Mouse (Mus musculus): ENCODE data around the gene Oxt.

The Oxt gene

DNA sequence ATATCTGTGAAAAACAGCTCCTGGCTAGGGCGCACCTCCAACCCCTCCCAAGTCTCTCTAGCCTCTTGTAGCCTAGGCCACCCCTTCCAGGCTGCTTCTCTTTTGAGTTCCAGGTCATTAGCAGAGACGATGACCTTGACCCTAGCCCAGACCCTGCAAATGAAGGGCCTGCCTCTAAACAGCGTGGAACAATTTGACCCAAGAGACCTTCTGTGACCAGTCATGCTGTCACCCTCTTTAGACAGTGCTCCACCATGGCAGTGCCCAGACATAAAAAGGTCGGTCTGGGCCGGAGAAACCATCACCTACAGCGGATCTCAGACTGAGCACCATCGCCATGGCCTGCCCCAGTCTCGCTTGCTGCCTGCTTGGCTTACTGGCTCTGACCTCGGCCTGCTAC lies at the start of gene Oxt:
Oxt (plus strand) TSS at position 301 of the 400 bp plus-strand sequence.
- TF ChIP-seq POU5F1 (IDR thresholded peaks at IDR 0.05; ENCODE audit: borderline replicate concordance, low read length) (no peak), NANOG (IDR thresholded peaks at IDR 0.05; ENCODE audit: borderline replicate concordance, low read length) (no peak), CTCF (conservative IDR thresholded peaks at IDR 0.05; ENCODE audit: low read length) (no peak)
- H3K27me3 ChIP-seq (ENCODE audit: insufficient read depth, low read length), result peaks cover 63% of the 10 kb centered on the region

DNA sequence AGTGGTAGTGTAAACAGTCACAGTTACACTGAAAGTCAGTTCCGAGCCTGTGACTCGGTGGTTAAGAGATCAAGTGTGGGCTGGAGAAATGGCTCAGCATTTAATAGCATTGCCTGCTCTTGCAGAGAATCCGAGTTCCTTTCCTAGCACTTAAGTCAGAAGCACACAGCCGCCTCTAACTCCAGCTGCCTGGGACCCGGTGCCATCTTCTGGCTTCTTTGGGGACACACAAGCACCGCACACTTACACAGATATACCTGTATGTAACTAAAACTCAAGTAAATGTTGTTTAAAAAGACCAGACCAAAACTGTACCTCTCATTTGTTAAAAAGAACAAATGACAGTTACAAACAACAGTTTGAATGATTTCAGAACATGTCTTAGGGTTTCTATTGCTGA lies 47.5 kb upstream of the Oxt start:
- Histone ChIP-seq H3K36me3 (ENCODE audit: insufficient read depth, low read length) (peaks cover 12% of the 10 kb centered on the region), H3K9me3 (ENCODE audit: low read length) (no peaks in the 10 kb centered on the region), H3K27me3 (ENCODE audit: insufficient read depth, low read length) (no peaks in the 10 kb centered on the region), H3K4me1 (replicated peaks; ENCODE audit: low read depth, low read length) (no peaks in the 10 kb centered on the region), H3K4me3 (replicated peaks; ENCODE audit: low read length) (no peak overlapping the region)
- TF ChIP-seq NANOG (IDR thresholded peaks at IDR 0.05; ENCODE audit: borderline replicate concordance, low read length), result no peak
- TF ChIP-seq POU5F1 (IDR thresholded peaks at IDR 0.05; ENCODE audit: borderline replicate concordance, low read length), result no peak

More for the DNA sequence above, at the start of gene Oxt:
- Histone ChIP-seq H3K4me3 (replicated peaks; ENCODE audit: low read length) (peak within 1 kb of the TSS; percentile 75), H3K9me3 (ENCODE audit: low read length) (no peaks in the 10 kb centered on the region), H3K36me3 (ENCODE audit: insufficient read depth, low read length) (no peaks in the 10 kb centered on the region), H3K4me1 (replicated peaks; ENCODE audit: low read depth, low read length) (peaks cover 39% of the 10 kb centered on the region)

DNA sequence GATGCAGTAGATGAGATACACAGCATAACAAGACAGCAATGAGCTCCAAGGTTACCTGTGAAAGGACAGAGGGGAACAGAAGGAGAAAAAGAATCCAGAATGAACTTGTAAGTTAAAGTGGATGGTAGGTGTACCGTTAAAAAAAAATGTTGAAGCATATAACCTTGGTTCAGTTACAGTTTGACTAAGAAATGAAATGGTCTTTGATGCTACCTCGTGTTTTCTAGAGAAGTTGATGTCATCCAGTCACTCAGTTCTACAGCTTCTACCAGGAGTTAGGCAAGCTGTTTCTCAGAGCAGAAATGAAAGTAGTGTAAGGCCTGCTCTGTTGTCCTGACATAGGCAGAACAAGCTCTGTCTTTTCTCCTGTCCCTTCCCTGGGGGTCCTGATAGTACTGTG lies 46.7 kb upstream of the Oxt start:
- H3K36me3 ChIP-seq (ENCODE audit: insufficient read depth, low read length), result peaks cover 18% of the 10 kb centered on the region
- no peaks in the 10 kb centered on the region for H3K27me3 ChIP-seq (ENCODE audit: insufficient read depth, low read length)
- TF ChIP-seq CTCF (conservative IDR thresholded peaks at IDR 0.05; ENCODE audit: low read length) (no peak), POU5F1 (IDR thresholded peaks at IDR 0.05; ENCODE audit: borderline replicate concordance, low read length) (no peak), NANOG (IDR thresholded peaks at IDR 0.05; ENCODE audit: borderline replicate concordance, low read length) (no peak)
- no peak overlapping the region for H3K4me3 ChIP-seq (replicated peaks; ENCODE audit: low read length)
- 0 out of 2 replicates have a peak, but pooled peaks cover 4% of the 10 kb centered on the region for H3K9me3 ChIP-seq (ENCODE audit: low read length)
- no peaks in the 10 kb centered on the region for H3K4me1 ChIP-seq (replicated peaks; ENCODE audit: low read depth, low read length)

DNA sequence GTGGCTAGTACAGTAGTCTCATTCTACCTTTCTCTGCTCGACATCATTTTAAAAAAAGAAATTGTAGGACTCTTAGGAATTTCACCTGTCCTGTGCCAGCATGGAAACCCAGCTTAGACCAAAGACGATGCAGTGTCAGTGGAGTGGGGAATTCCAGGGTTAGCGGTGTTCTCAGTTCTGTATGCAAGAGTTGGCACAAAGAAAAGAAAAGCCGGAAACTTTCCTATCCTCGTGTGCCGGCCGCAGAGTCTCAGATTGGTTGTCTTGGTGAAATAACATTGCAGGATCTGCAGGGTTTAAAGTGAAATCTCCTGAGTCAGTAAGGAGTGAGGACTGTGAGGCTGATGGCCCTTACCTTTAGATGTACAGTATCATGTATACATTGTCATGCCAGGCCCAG lies 46.0 kb upstream of the Oxt start:
- Histone ChIP-seq H3K9me3 (ENCODE audit: low read length) (0 out of 2 replicates have a peak, but pooled peaks cover 4% of the 10 kb centered on the region), H3K27me3 (ENCODE audit: insufficient read depth, low read length) (no peaks in the 10 kb centered on the region), H3K4me3 (replicated peaks; ENCODE audit: low read length) (no peak overlapping the region), H3K4me1 (replicated peaks; ENCODE audit: low read depth, low read length) (no peaks in the 10 kb centered on the region), H3K36me3 (ENCODE audit: insufficient read depth, low read length) (peaks cover 23% of the 10 kb centered on the region)
- TF ChIP-seq NANOG (IDR thresholded peaks at IDR 0.05; ENCODE audit: borderline replicate concordance, low read length), result no peak
- TF ChIP-seq CTCF (conservative IDR thresholded peaks at IDR 0.05; ENCODE audit: low read length), result no peak
- no peak for TF ChIP-seq POU5F1 (IDR thresholded peaks at IDR 0.05; ENCODE audit: borderline replicate concordance, low read length)

DNA sequence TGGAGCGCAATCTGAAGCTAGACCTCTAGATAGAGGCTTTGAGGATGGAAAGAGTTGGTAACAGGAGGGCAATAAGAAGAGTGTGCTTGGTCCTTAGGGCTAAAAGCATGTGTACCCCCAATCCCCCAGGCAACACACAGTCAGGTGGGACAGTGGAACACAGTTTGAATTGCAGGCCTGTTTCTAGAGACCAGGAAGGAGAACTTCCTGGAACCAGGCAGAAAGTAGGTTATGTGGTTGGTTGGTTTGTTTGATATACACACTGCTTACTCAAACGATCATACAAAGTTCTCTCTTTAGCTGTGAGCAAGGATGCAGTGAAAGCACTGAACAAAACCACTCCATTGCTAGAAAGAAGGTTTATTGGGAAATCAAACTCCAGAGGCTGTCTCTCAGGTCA lies 43.8 kb upstream of the Oxt start:
- no peak for TF ChIP-seq CTCF (conservative IDR thresholded peaks at IDR 0.05; ENCODE audit: low read length)
- TF ChIP-seq NANOG (IDR thresholded peaks at IDR 0.05; ENCODE audit: borderline replicate concordance, low read length), result no peak
- no peak for TF ChIP-seq POU5F1 (IDR thresholded peaks at IDR 0.05; ENCODE audit: borderline replicate concordance, low read length)

DNA sequence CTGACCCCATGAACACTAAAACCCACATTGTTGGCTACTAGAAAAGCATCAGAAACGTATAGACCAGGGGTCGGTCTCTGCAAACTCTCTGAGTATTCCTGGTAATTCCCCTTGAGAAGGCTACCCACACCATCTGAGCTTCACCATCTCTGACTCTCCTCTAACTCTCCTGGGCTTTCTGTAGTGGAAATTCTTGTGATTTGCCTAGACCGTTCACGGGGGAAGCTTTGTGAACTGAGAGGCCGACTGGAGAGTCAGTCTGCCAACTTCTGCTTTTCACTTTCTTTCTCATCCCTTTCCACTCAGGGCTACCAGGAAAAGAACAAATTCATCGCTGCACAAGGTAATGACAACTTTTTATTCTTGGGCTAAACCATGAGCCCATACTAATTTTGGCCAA lies 41.0 kb upstream of the Oxt start:
- H3K4me3 ChIP-seq (replicated peaks; ENCODE audit: low read length), result no peak overlapping the region
- peaks cover 39% of the 10 kb centered on the region for H3K36me3 ChIP-seq (ENCODE audit: insufficient read depth, low read length)
- TF ChIP-seq POU5F1 (IDR thresholded peaks at IDR 0.05; ENCODE audit: borderline replicate concordance, low read length) (no peak), CTCF (conservative IDR thresholded peaks at IDR 0.05; ENCODE audit: low read length) (no peak), NANOG (IDR thresholded peaks at IDR 0.05; ENCODE audit: borderline replicate concordance, low read length) (no peak)
- H3K9me3 ChIP-seq (ENCODE audit: low read length), result 0 out of 2 replicates have a peak, but pooled peaks cover 4% of the 10 kb centered on the region
- no peaks in the 10 kb centered on the region for H3K4me1 ChIP-seq (replicated peaks; ENCODE audit: low read depth, low read length)
- H3K27me3 ChIP-seq (ENCODE audit: insufficient read depth, low read length), result no peaks in the 10 kb centered on the region

More for the DNA sequence above, 43.8 kb upstream of the Oxt start:
- H3K27me3 ChIP-seq (ENCODE audit: insufficient read depth, low read length), result no peaks in the 10 kb centered on the region
- H3K36me3 ChIP-seq (ENCODE audit: insufficient read depth, low read length), result peaks cover 24% of the 10 kb centered on the region
- 0 out of 2 replicates have a peak, but pooled peaks cover 4% of the 10 kb centered on the region for H3K9me3 ChIP-seq (ENCODE audit: low read length)
- no peaks in the 10 kb centered on the region for H3K4me1 ChIP-seq (replicated peaks; ENCODE audit: low read depth, low read length)
- H3K4me3 ChIP-seq (replicated peaks; ENCODE audit: low read length), result no peak overlapping the region

DNA sequence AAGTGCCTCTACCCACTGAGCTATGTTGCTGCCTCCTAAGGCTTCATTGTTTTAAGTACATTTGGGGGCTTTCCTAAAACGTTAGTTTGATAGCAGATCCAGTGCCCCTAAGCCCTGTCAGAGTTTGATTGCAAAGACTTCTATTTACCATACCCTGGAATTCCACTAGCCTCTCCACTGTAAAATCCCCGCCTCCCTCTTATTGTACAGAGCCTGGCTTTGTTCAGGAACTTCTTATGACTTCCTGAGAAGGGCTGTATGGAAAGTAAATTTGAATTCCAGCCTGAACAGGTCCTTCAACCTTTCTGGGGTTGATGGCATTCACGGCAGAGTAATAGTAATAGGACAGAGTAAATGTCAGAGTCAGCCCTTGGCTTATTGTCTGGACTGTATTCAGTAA lies 39.1 kb upstream of the Oxt start:
- no peak for TF ChIP-seq POU5F1 (IDR thresholded peaks at IDR 0.05; ENCODE audit: borderline replicate concordance, low read length)
- TF ChIP-seq NANOG (IDR thresholded peaks at IDR 0.05; ENCODE audit: borderline replicate concordance, low read length), result no peak
- no peak for TF ChIP-seq CTCF (conservative IDR thresholded peaks at IDR 0.05; ENCODE audit: low read length)
- H3K4me3 ChIP-seq (replicated peaks; ENCODE audit: low read length), result no peak overlapping the region
- no peaks in the 10 kb centered on the region for H3K4me1 ChIP-seq (replicated peaks; ENCODE audit: low read depth, low read length)
- 0 out of 2 replicates have a peak, but pooled peaks cover 4% of the 10 kb centered on the region for H3K9me3 ChIP-seq (ENCODE audit: low read length)
- no peaks in the 10 kb centered on the region for H3K27me3 ChIP-seq (ENCODE audit: insufficient read depth, low read length)
- H3K36me3 ChIP-seq (ENCODE audit: insufficient read depth, low read length), result peaks cover 54% of the 10 kb centered on the region

DNA sequence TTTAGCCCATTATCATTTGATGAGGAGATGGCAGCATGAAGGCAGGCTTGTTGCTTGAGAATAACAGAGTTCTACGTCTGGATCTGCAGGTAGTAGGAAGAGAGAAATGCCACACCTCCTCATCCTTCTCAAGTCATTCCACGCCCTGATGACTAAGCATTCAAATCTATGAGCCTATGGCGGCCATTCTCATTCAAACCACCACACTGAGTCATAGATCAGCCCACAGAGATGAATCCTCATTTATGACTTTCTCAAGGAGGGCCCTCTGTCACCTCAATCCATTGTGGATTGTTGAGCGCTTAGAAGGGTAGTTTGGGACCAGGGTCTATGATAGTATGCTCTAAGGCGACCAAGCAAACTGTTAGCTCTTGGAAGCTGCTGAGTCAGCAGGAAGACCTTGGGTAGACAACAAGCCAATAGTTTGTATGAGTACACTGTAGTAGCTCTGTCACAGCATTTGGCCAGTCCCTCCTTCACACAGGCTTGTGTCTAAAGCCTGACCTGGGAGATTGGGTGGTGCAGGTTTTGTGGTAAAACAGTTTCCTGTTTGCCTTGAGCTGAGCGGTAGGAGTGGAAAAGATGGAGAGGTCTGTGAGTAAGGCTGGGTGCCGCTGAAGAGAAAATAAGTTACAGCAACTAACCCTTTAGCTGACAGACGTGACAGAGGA lies 37.0 kb upstream of the Oxt start:
- Histone ChIP-seq H3K36me3 (ENCODE audit: insufficient read depth, low read length) (peaks cover 61% of the 10 kb centered on the region), H3K4me1 (replicated peaks; ENCODE audit: low read depth, low read length) (no peaks in the 10 kb centered on the region), H3K27me3 (ENCODE audit: insufficient read depth, low read length) (no peaks in the 10 kb centered on the region), H3K9me3 (ENCODE audit: low read length) (no peaks in the 10 kb centered on the region), H3K4me3 (replicated peaks; ENCODE audit: low read length) (no peak overlapping the region)
- TF ChIP-seq CTCF (conservative IDR thresholded peaks at IDR 0.05; ENCODE audit: low read length) (no peak), NANOG (IDR thresholded peaks at IDR 0.05; ENCODE audit: borderline replicate concordance, low read length) (no peak), POU5F1 (IDR thresholded peaks at IDR 0.05; ENCODE audit: borderline replicate concordance, low read length) (no peak)

DNA sequence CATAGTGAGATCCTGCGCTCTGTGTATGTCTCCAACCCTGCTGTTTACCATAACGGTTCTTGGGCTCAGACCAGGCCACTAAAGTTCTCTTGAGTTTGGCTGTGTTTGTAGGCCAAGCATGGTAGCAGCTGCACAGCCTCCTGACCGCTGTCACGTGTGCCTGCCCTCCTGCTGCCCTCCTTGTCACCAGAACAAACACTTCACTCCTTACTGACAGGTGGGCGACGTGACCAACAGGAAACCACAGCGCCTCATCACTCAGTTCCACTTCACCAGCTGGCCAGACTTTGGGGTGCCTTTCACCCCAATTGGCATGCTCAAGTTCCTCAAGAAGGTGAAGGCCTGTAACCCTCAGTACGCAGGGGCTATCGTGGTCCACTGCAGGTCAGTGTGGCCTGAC lies 35.7 kb upstream of the Oxt start:
- no peaks in the 10 kb centered on the region for H3K4me1 ChIP-seq (replicated peaks; ENCODE audit: low read depth, low read length)
- TF ChIP-seq POU5F1 (IDR thresholded peaks at IDR 0.05; ENCODE audit: borderline replicate concordance, low read length) (no peak), NANOG (IDR thresholded peaks at IDR 0.05; ENCODE audit: borderline replicate concordance, low read length) (no peak), CTCF (conservative IDR thresholded peaks at IDR 0.05; ENCODE audit: low read length) (no peak)

More for the DNA sequence above, 35.7 kb upstream of the Oxt start:
- no peaks in the 10 kb centered on the region for H3K27me3 ChIP-seq (ENCODE audit: insufficient read depth, low read length)
- no peak overlapping the region for H3K4me3 ChIP-seq (replicated peaks; ENCODE audit: low read length)
- no peaks in the 10 kb centered on the region for H3K9me3 ChIP-seq (ENCODE audit: low read length)
- peaks cover 64% of the 10 kb centered on the region for H3K36me3 ChIP-seq (ENCODE audit: insufficient read depth, low read length)

Measured in E14TG2a.4 (cell line).